ENCODE assay signal across 9 mouse cellular contexts in genomic region chr15:78914091-78914822, GRCm38 (mm10). TPM values are rescaled to one million over a fixed set of nuclear protein-coding genes. Genes with fewer than 3 reads are reported as not detected.
A peak's percentile ranks its signal among the peaks of the same experiment; 100 is the strongest.
DNase-seq lines count a peak whose midpoint lies in the region; ATAC-seq and TF ChIP-seq lines count a peak whose summit lies in the region.
"Had no signal": no experiment of that assay in that cellular context is flagged by ENCODE, and none has a peak within 500 bp of the region (broad histone marks: within the 10 kb centered on the region; RNA-seq: fewer than 3 reads in every experiment).

No protein-coding gene starts in this region.

- DNase-seq in heart, adult 11 months = peak; percentile 94
- no peak for DNase-seq in heart, postnatal 36 days
- DNase-seq in CH12.LX (ENCODE audit: extremely low read depth) = no peak
- DNase-seq in cerebellum, postnatal 25 days = peak; percentile 82 to 83
- DNase-seq in hindbrain, embryonic 10.5 days (ENCODE audit: low spot score) = peak; percentile 51
- peak; percentile 59 for DNase-seq in liver, postnatal 0 days
- DNase-seq in ovary, postnatal 36 days (ENCODE audit: low spot score) = no peak

- H3K9me3 ChIP-seq in CH12.LX (replicated peaks; ENCODE audit: low read length) = peaks cover 8% of the 10 kb centered on the region
- H3K9me3 ChIP-seq in hindbrain, embryonic 10.5 days = no peaks in the 10 kb centered on the region
- H3K9me3 ChIP-seq in liver, postnatal 0 days (ENCODE audit: low read length) = no peaks in the 10 kb centered on the region
- no peaks in the 10 kb centered on the region for H3K9me3 ChIP-seq in stomach, embryonic 14.5 days (ENCODE audit: control insufficient read depth, low read depth, low read length)

- in situ Hi-C loops in CH12.LX (cut with MboI; ENCODE audit: low pct_ligation_motif_present, low pct_unique_long_range_greater_than_20kb, low sequenced_read_pairs) = loop anchor here (25.0 kb wide), 1 partner anchor 423 kb away; the partner anchor contains the start of genes Maff and Pla2g6

- H3K27me3 ChIP-seq in CH12.LX (replicated peaks) = no peaks in the 10 kb centered on the region
- no peaks in the 10 kb centered on the region; the same call in 1 of the 2 replicates for H3K27me3 ChIP-seq in hindbrain, embryonic 10.5 days (ENCODE audit: insufficient read depth, poor library complexity, severe bottlenecking)
- H3K27me3 ChIP-seq in liver, postnatal 0 days (ENCODE audit: insufficient read depth, low read length) = peaks cover 2% of the 10 kb centered on the region; the same call in 1 of the 2 replicates
- no peaks in the 10 kb centered on the region for H3K27me3 ChIP-seq in stomach, embryonic 14.5 days (ENCODE audit: control insufficient read depth, insufficient read depth, low read length)

- peaks cover 35 to 88% of the 10 kb centered on the region in 2 experiments for H3K36me3 ChIP-seq in CH12.LX (replicated peaks in 1 of 2; ENCODE audit: control insufficient read depth in 1 of 2, insufficient read depth in 1 of 2, low read length in 1 of 2)
- peaks cover 37% of the 10 kb centered on the region for H3K36me3 ChIP-seq in hindbrain, embryonic 10.5 days
- peaks cover 15% of the 10 kb centered on the region; the same call in 1 of the 2 replicates for H3K36me3 ChIP-seq in liver, postnatal 0 days (replicated peaks; ENCODE audit: insufficient read depth, low read length)
- H3K36me3 ChIP-seq in stomach, embryonic 14.5 days (ENCODE audit: control insufficient read depth, insufficient read depth, low read length) = peaks cover 30% of the 10 kb centered on the region

- peak overlapping the region; percentile 11; the same call in 1 of the 2 replicates for H3K9ac ChIP-seq in CH12.LX (ENCODE audit: insufficient read depth, low read depth)
- peak overlapping the region; percentile 63 for H3K9ac ChIP-seq in liver, postnatal 0 days (replicated peaks)
- peak overlapping the region; percentile 74 for H3K9ac ChIP-seq in stomach, embryonic 14.5 days (replicated peaks; ENCODE audit: low read depth, low read length)

- ATAC-seq in liver, postnatal 0 days = peak; percentile 65
- peak; percentile 47 for ATAC-seq in stomach, embryonic 14.5 days (ENCODE audit: insufficient number of reproducible peaks, insufficient read depth, low FRiP score, low read depth)

- no peak for TF ChIP-seq CTCF in CH12.LX (conservative IDR thresholded peaks at IDR 0.05 in 1 of 2, IDR thresholded peaks at IDR 0.05 in 1 of 2; ENCODE audit: low read depth in 2 of 2, low read length in 2 of 2)
- TF ChIP-seq CTCF in liver, postnatal 0 days (IDR thresholded peaks at IDR 0.05; ENCODE audit: low read depth) = no peak

- TF ChIP-seq RAD21 in CH12.LX (IDR thresholded peaks at IDR 0.05; ENCODE audit: low read depth, low read length) = no peak

- no peak for TF ChIP-seq POLR2A in CH12.LX (IDR thresholded peaks at IDR 0.05; ENCODE audit: low read depth, low read length)

- WGBS in hindbrain, embryonic 10.5 days = under 1% methylated on average over 87 of the region's 87 CpGs
- WGBS in liver, postnatal 0 days (ENCODE audit: insufficient replicate concordance) = under 1% methylated on average over 42 of the region's 87 CpGs
- 0% methylated on average over 72 of the region's 87 CpGs for whole genome bisulfite sequencing in stomach, embryonic 14.5 days

- H3K4me3 ChIP-seq in CH12.LX (replicated peaks in 1 of 3; ENCODE audit: low read depth in 2 of 3, low read length in 2 of 3, poor library complexity in 1 of 3) = peak overlapping the region; percentile 3 to 75 (median 41)
- peak overlapping the region; percentile 90 for H3K4me3 ChIP-seq in hindbrain, embryonic 10.5 days
- H3K4me3 ChIP-seq in liver, postnatal 0 days (ENCODE audit: low read depth, low read length) = peak overlapping the region; percentile 54
- H3K4me3 ChIP-seq in stomach, embryonic 14.5 days (ENCODE audit: low read depth, low read length) = peak overlapping the region; percentile 70

- dilution Hi-C loops in CH12.LX (cut with MboI; ENCODE audit: extremely low pct_ligation_motif_present, extremely low pct_unique_long_range_greater_than_20kb, low sequenced_read_pairs) = no loop called here

- H3K27ac ChIP-seq in CH12.LX (ENCODE audit: insufficient read depth, low read depth) = no peak overlapping the region
- peak overlapping the region; percentile 96 for H3K27ac ChIP-seq in hindbrain, embryonic 10.5 days
- H3K27ac ChIP-seq in liver, postnatal 0 days (ENCODE audit: low read depth) = peak overlapping the region; percentile 34; the same call in 1 of the 2 replicates
- peak overlapping the region; percentile 91 for H3K27ac ChIP-seq in stomach, embryonic 14.5 days (ENCODE audit: low read length)

- intact Hi-C loops in heart, postnatal 36 days (cut with DNase I) = no loop called here

- peaks cover 7 to 15% of the 10 kb centered on the region in 2 experiments; a peak in 3 of 4 replicates for H3K4me1 ChIP-seq in CH12.LX (ENCODE audit: control insufficient read depth in 1 of 2, insufficient read depth in 2 of 2)
- H3K4me1 ChIP-seq in hindbrain, embryonic 10.5 days (replicated peaks) = peaks cover 47% of the 10 kb centered on the region
- H3K4me1 ChIP-seq in liver, postnatal 0 days (ENCODE audit: insufficient read depth) = peaks cover 23% of the 10 kb centered on the region
- peaks cover 19% of the 10 kb centered on the region for H3K4me1 ChIP-seq in stomach, embryonic 14.5 days (ENCODE audit: control insufficient read depth, insufficient read depth, low read length)

- peak overlapping the region; percentile 67 for H3K4me2 ChIP-seq in CH12.LX (ENCODE audit: insufficient read depth, low read depth, poor library complexity, severe bottlenecking)
- peak overlapping the region; percentile 96 for H3K4me2 ChIP-seq in liver, postnatal 0 days (ENCODE audit: low read depth, low read length)
- H3K4me2 ChIP-seq in stomach, embryonic 14.5 days (replicated peaks; ENCODE audit: low read depth, low read length) = peak overlapping the region; percentile 97

- no peak for TF ChIP-seq EP300 in CH12.LX (IDR thresholded peaks at IDR 0.05; ENCODE audit: low read length)
- TF ChIP-seq EP300 in liver, postnatal 0 days (IDR thresholded peaks at IDR 0.05; ENCODE audit: low read depth) = no peak

- no peaks in the 10 kb centered on the region for H3K79me2 ChIP-seq in CH12.LX (replicated peaks; ENCODE audit: control insufficient read depth, extremely low read depth, insufficient read depth, poor library complexity, severe bottlenecking)

TF ChIP-seq in CH12.LX, 34 proteins besides CTCF, POLR2A, EP300 and RAD21:
- TF ChIP-seq JUND (conservative IDR thresholded peaks at IDR 0.05; ENCODE audit: low read depth, low read length) (no peak), BHLHE40 (IDR thresholded peaks at IDR 0.05; ENCODE audit: low read depth, low read length) (0 out of 2 replicates have a peak, but pooled peaks have one; percentile 14), NRF1 (IDR thresholded peaks at IDR 0.05; ENCODE audit: low read depth, low read length) (peak; percentile 71)

RNA-seq across cellular contexts. Expression of gene Pdxp, which starts 0.5 kb away (rescaled TPM):
- under 1 TPM; 0.60 to 0.78 TPM for total RNA-seq in heart, postnatal 36 days (2021)
- 9.3 and 9.8 TPM in 2 replicates for total RNA-seq in CH12.LX (2012; rRNA removed)
- 2.8 and 3.1 TPM in 2 replicates for total RNA-seq in CH12.LX (2014; rRNA removed)
- 3.4 and 5.4 TPM in 2 replicates for polyA plus RNA-seq in CH12.LX (2012; ENCODE audit: insufficient read length, low read depth)
- polyA plus RNA-seq in hindbrain, embryonic 10.5 days (2016; fragmentation: Nextera tagmentation; extraction: Ambion mirVana) = 29.5 and 33.9 TPM in 2 replicates
- 1.9 and 2.1 TPM in 2 replicates for polyA plus RNA-seq in liver, postnatal 0 days (2015; fragmentation: Nextera tagmentation; extraction: Ambion mirVana)
- 15.7 and 17.9 TPM in 2 replicates for polyA plus RNA-seq in stomach, embryonic 14.5 days (2014; fragmentation: Nextera tagmentation; extraction: Ambion mirVana)

RNA-seq across cellular contexts. Expression of gene Lgals1, which starts 12.3 kb away (rescaled TPM):
- 100 to 1,000 TPM; 180 to 208 TPM for total RNA-seq in heart, postnatal 36 days (2021)
- total RNA-seq in CH12.LX (2012; rRNA removed) (735 and 858 TPM in 2 replicates), CH12.LX (2014; rRNA removed) (791 and 805 TPM in 2 replicates)
- 592 and 637 TPM in 2 replicates for polyA plus RNA-seq in CH12.LX (2012; ENCODE audit: insufficient read length, low read depth)
- polyA plus RNA-seq in hindbrain, embryonic 10.5 days (2016; fragmentation: Nextera tagmentation; extraction: Ambion mirVana) = 305 and 403 TPM in 2 replicates
- 93.4 and 102 TPM in 2 replicates for polyA plus RNA-seq in liver, postnatal 0 days (2015; fragmentation: Nextera tagmentation; extraction: Ambion mirVana)
- polyA plus RNA-seq in stomach, embryonic 14.5 days (2014; fragmentation: Nextera tagmentation; extraction: Ambion mirVana) = 1,620 and 1,697 TPM in 2 replicates

RNA-seq across cellular contexts. Expression of gene Sh3bp1, which starts 14.7 kb away (rescaled TPM):
- 1 to 10 TPM; 5.8 to 6.5 TPM for total RNA-seq in heart, postnatal 36 days (2021)
- total RNA-seq in CH12.LX (2012; rRNA removed) = 20.6 and 23.8 TPM in 2 replicates
- 12.3 and 15.5 TPM in 2 replicates for total RNA-seq in CH12.LX (2014; rRNA removed)
- polyA plus RNA-seq in CH12.LX (2012; ENCODE audit: insufficient read length, low read depth) = 48.6 and 69.7 TPM in 2 replicates
- polyA plus RNA-seq in hindbrain, embryonic 10.5 days (2016; fragmentation: Nextera tagmentation; extraction: Ambion mirVana) = 23.8 and 24.7 TPM in 2 replicates
- 7.4 and 8.2 TPM in 2 replicates for polyA plus RNA-seq in liver, postnatal 0 days (2015; fragmentation: Nextera tagmentation; extraction: Ambion mirVana)
- polyA plus RNA-seq in stomach, embryonic 14.5 days (2014; fragmentation: Nextera tagmentation; extraction: Ambion mirVana) = 43.5 and 51.4 TPM in 2 replicates

RNA-seq across cellular contexts. Expression of gene Gm49510, which starts 14.8 kb away (rescaled TPM):
- total RNA-seq in heart, postnatal 36 days (2021) = not detected
- total RNA-seq in CH12.LX (2012; rRNA removed) = 0.25 and 0.50 TPM in 2 replicates
- total RNA-seq in CH12.LX (2014; rRNA removed) = 0.12 and 0.15 TPM in 2 replicates
- polyA plus RNA-seq in CH12.LX (2012; ENCODE audit: insufficient read length, low read depth) = 0.78 TPM in 1 of 2 replicates, not detected in the other
- 0.29 and 0.38 TPM in 2 replicates for polyA plus RNA-seq in hindbrain, embryonic 10.5 days (2016; fragmentation: Nextera tagmentation; extraction: Ambion mirVana)
- 0.07 TPM in 1 of 2 replicates, not detected in the other for polyA plus RNA-seq in liver, postnatal 0 days (2015; fragmentation: Nextera tagmentation; extraction: Ambion mirVana)
- polyA plus RNA-seq in stomach, embryonic 14.5 days (2014; fragmentation: Nextera tagmentation; extraction: Ambion mirVana) = 0.21 TPM in 1 of 2 replicates, not detected in the other
- total RNA-seq: heart, postnatal 10 days had no signal

RNA-seq across cellular contexts. Expression of gene Nol12, which starts 20.5 kb away (rescaled TPM):
- total RNA-seq in heart, postnatal 36 days (2021) = 10 to 100 TPM; 14.2 to 16.2 TPM
- total RNA-seq in CH12.LX (2012; rRNA removed) (33.2 and 40.0 TPM in 2 replicates), CH12.LX (2014; rRNA removed) (13.2 and 13.7 TPM in 2 replicates)
- 89.5 and 91.1 TPM in 2 replicates for polyA plus RNA-seq in CH12.LX (2012; ENCODE audit: insufficient read length, low read depth)
- 64.1 and 68.0 TPM in 2 replicates for polyA plus RNA-seq in hindbrain, embryonic 10.5 days (2016; fragmentation: Nextera tagmentation; extraction: Ambion mirVana)
- polyA plus RNA-seq in liver, postnatal 0 days (2015; fragmentation: Nextera tagmentation; extraction: Ambion mirVana) = 20.3 and 21.5 TPM in 2 replicates
- 45.9 and 56.7 TPM in 2 replicates for polyA plus RNA-seq in stomach, embryonic 14.5 days (2014; fragmentation: Nextera tagmentation; extraction: Ambion mirVana)

Comparison
In these comparisons a context has a peak if more than half of its experiments do, and no peak if none do; other contexts are left out.
1. DNase-seq: peak in heart, adult 11 months (single experiment), cerebellum, postnatal 25 days (2 of 2), hindbrain, embryonic 10.5 days (single experiment) and liver, postnatal 0 days (single experiment); none in heart, postnatal 36 days (0 of 2), CH12.LX (single experiment) and ovary, postnatal 36 days (single experiment).
2. H3K9ac ChIP-seq: peak in every context shown above with its lines; median percentile 74 in stomach, embryonic 14.5 days; 63 in liver, postnatal 0 days; 11 in CH12.LX.
3. Peak in every context shown above with its lines, with median percentiles within 50 percentile points of each other: H3K4me2 ChIP-seq and H3K4me3 ChIP-seq.